Mouse (Mus musculus): ENCODE data around the gene Prrc2c. TPM values are rescaled to one million over a fixed set of nuclear protein-coding genes. Genes with fewer than 3 reads are reported as not detected.

Prrc2c gene
- polyA plus RNA-seq (2015; fragmentation: Nextera tagmentation; extraction: Ambion mirVana) = 88.4 and 103 TPM in 2 replicates

DNA sequence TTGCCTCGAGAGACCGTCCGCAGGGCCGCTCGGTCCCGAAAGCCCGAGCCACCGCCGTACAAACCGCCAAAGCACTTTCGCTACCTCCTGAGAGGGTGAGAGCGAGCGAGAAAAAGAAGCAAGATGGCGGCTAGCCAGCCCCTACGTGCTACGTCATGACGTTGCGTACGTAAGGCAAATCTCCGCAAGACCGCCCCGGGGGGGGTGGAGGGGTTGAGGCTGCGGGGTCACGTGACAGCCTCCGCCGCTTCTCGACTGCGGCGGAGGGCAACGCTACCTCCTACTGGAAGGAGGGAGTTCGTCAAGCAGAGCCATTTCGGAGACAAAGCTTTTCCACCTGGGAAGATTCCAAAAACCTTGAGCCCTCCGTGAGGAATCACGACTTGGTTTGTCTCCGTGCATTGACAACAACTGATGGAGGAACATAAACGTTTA, at the start of gene Prrc2c:
TSS of gene Prrc2c (minus strand) at position 156 of the 435 bp plus-strand sequence.

DNA sequence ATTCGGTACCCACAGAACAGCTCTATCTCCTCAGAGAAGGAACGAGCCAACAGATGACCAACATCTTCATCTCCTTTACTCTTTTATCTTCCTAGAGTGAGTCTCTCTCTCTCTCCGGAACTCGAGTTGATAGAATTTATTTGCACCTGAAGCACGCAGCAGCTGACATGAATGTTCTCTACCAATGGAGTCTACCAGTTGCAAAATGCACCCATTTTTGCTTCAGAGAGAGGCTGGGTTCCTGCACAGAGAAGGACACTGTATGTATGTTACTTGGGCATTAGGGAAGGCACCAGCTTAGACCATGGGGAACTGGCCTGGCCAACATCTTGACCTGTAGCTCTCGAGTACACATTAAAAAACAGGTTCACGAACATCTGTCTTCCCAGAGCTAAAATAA, 82.2 kb downstream of the Prrc2c start, which contains the start of gene Myocos:
TSS of gene Myocos (minus strand) at position 101 of the 400 bp plus-strand sequence.

DNA sequence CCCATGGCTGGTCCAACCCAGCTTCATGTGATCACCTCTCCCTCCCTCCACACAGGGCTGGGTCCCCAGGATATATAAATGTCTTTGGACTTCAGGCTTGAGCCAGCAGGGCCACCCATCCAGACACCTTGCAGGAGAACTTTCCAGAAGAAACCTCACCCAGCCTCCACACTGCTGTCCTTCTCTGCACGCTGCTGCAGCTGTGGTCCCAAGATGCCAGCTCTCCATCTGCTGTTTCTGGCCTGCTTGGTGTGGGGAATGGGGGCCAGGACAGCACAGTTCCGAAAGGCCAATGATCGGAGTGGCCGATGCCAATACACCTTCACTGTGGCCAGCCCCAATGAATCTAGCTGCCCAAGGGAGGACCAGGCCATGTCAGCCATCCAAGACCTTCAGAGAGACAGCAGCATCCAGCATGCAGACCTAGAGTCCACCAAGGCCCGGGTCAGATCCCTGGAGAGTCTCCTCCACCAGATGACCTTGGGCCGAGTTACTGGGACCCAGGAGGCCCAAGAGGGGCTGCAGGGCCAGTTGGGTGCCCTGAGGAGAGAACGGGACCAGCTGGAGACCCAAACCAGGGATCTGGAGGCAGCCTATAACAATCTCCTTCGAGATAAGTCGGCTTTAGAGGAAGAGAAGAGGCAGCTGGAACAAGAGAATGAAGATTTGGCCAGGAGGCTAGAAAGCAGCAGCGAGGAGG, 101.2 kb downstream of the Prrc2c start, which contains the start of gene Myoc:
TSS of gene Myoc (plus strand) at position 105 of the 700 bp plus-strand sequence.

Small RNA genes within 50 kb of the gene (microRNA-seq; reads per million reads assigned to microRNA genes)
- gene Gm27616 (ENCODE audit: borderline replicate concordance, insufficient number of aligned reads) = not detected

Other genes with a start within 250 kb of the Prrc2c start
- 8.1 and 11.7 TPM in 2 replicates for gene Mettl13, start 192.0 kb downstream of the Prrc2c start, polyA plus RNA-seq (2015; fragmentation: Nextera tagmentation; extraction: Ambion mirVana)
- 68.1 and 69.5 TPM in 2 replicates for gene Vamp4, start 170.0 kb downstream of the Prrc2c start, polyA plus RNA-seq (2015; fragmentation: Nextera tagmentation; extraction: Ambion mirVana)
- 0.74 and 1.5 TPM in 2 replicates for gene Myoc, start 101.4 kb downstream of the Prrc2c start, polyA plus RNA-seq (2015; fragmentation: Nextera tagmentation; extraction: Ambion mirVana)
- gene Myocos, start 82.3 kb downstream of the Prrc2c start, polyA plus RNA-seq (2015; fragmentation: Nextera tagmentation; extraction: Ambion mirVana) = not detected in 2 replicates
- 0.60 and 0.72 TPM in 2 replicates for gene Fmo4, start 73.4 kb upstream of the Prrc2c start, polyA plus RNA-seq (2015; fragmentation: Nextera tagmentation; extraction: Ambion mirVana)
- gene Fmo1, start 126.1 kb upstream of the Prrc2c start, polyA plus RNA-seq (2015; fragmentation: Nextera tagmentation; extraction: Ambion mirVana) = 50.4 and 72.1 TPM in 2 replicates
- 37.7 and 75.7 TPM in 2 replicates for gene Fmo2, start 158.2 kb upstream of the Prrc2c start, polyA plus RNA-seq (2015; fragmentation: Nextera tagmentation; extraction: Ambion mirVana)
- gene Fmo6, start 197.0 kb upstream of the Prrc2c start, polyA plus RNA-seq (2015; fragmentation: Nextera tagmentation; extraction: Ambion mirVana) = 0.07 and 0.28 TPM in 2 replicates
- gene Fmo3, start 244.0 kb upstream of the Prrc2c start, polyA plus RNA-seq (2015; fragmentation: Nextera tagmentation; extraction: Ambion mirVana) = 0.08 and 0.12 TPM in 2 replicates

Measured in adrenal gland, postnatal 0 days (tissue).